Mouse (Mus musculus): ENCODE results near the gene 1700012B09Rik. TPM values are rescaled to one million over a fixed set of nuclear protein-coding genes. Genes with fewer than 3 reads are reported as not detected.

Gene 1700012B09Rik
- polyA plus RNA-seq, 1 experiment, result not detected

DNA sequence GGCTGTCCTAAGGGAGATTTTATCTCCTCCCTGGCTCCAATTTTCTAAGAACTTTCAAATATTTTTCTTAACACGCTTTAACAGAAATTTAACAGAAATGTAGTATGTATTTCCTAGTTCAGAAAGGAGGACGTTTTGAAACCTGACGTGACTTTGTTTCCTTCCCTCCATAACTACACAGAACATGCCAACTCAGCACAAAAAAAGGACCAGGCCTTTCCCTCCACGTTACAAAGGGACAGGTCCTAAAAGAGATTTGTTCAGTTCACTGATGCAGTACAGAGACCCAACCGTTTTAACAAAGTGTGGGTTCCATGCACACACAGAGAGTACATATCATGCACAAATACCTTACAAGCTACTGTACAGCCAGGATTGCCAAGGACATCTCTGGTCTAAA is 49.2 kb downstream of the 1700012B09Rik start:
- Histone ChIP-seq H3K4me3 (ENCODE audit: insufficient read depth, low read depth, low read length) (no peak overlapping the region), H3K27ac (ENCODE audit: insufficient read depth, low read depth, low read length) (no peak overlapping the region), H3K4me1 (ENCODE audit: control insufficient read depth, insufficient read depth, low read length) (peaks cover 4% of the 10 kb centered on the region; the same call in 1 of the 2 replicates)
- WGBS, result 77% methylated on average over 5 of the region's 5 CpGs
- TF ChIP-seq POLR2A (IDR thresholded peaks at IDR 0.05; ENCODE audit: insufficient read depth, low read depth, low read length) (no peak), CTCF (IDR thresholded peaks at IDR 0.05; ENCODE audit: insufficient read depth, low read depth, low read length) (no peak)

DNA sequence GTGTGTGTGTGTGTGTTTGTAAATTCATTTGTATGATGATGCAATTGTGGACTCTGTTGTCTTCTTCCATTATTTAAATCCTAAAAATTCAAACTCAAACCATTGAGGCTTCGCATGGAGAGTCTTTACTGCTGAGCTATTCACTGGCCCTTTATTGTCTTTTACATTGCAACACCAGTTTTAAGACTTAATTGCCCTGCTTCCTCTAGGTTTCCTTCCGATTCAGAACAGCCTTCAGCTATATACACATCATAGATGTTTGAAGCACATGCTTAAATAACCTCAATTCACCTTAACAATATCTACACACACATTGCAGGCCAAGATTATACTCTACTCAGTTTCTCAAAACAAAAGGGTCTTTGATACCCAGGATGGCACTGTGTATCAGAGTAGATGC is 50.4 kb downstream of the 1700012B09Rik start:
- TF ChIP-seq CTCF (IDR thresholded peaks at IDR 0.05; ENCODE audit: insufficient read depth, low read depth, low read length) (no peak), POLR2A (IDR thresholded peaks at IDR 0.05; ENCODE audit: insufficient read depth, low read depth, low read length) (no peak)
- Histone ChIP-seq H3K4me1 (ENCODE audit: control insufficient read depth, insufficient read depth, low read length) (peaks cover 4% of the 10 kb centered on the region; the same call in 1 of the 2 replicates), H3K4me3 (ENCODE audit: insufficient read depth, low read depth, low read length) (no peak overlapping the region), H3K27ac (ENCODE audit: insufficient read depth, low read depth, low read length) (no peak overlapping the region)
- 73% methylated on average over 2 of the region's 2 CpGs for WGBS

DNA sequence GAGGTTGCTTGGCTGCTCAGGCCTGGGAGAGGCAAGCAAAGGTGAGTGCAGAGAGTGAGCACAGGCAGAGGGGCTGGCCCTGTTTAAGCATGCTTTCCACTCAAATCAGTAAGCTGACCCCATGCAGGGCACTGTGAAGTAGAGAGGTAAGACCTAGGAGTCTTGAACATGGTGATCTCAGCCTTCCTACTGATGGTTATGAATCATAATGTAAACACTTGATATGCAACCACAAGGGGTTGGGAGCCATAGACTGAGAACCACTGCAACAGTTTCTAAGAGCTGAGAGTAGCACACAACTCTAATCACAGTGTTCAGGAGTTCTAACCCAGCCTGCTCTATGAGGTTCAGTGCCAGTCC is 52.5 kb downstream of the 1700012B09Rik start:
- H3K4me1 ChIP-seq (ENCODE audit: control insufficient read depth, insufficient read depth, low read length), result peaks cover 4% of the 10 kb centered on the region; the same call in 1 of the 2 replicates
- TF ChIP-seq CTCF (IDR thresholded peaks at IDR 0.05; ENCODE audit: insufficient read depth, low read depth, low read length), result no peak
- TF ChIP-seq POLR2A (IDR thresholded peaks at IDR 0.05; ENCODE audit: insufficient read depth, low read depth, low read length), result no peak
- H3K27ac ChIP-seq (ENCODE audit: insufficient read depth, low read depth, low read length), result no peak overlapping the region
- no peak overlapping the region for H3K4me3 ChIP-seq (ENCODE audit: insufficient read depth, low read depth, low read length)

DNA sequence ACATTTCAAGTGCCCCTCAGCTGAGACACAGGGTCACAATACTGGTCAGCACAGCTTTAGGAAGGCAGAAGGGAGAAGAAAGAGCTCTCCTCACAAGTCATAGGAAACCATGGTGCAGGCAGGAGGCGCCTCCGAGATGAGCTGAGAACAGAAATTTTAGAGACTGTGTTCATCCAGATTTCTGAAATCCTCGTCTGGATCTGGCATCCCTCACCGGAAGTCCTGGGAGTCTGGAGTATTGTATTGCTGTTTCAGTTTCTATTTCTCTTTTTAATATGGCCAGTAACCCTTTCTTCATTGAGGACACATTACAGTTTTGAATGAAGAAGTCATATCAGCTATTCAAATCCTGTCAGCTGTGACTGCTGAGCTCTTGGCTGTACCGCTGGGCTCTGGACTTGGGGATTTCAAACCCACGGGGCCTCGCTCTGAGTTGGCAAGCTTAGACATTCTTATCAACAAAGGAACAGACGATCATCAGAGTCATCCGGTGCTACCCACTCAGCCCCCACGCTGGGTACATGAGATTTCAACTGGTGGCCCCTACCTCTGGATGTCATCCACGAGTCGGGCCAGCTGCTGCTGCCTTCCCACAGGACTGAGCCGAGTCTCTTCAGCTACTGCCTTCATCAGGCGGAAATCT is 53.0 kb downstream of the 1700012B09Rik start:
- Histone ChIP-seq H3K27ac (ENCODE audit: insufficient read depth, low read depth, low read length) (no peak overlapping the region), H3K4me3 (ENCODE audit: insufficient read depth, low read depth, low read length) (no peak overlapping the region), H3K4me1 (ENCODE audit: control insufficient read depth, insufficient read depth, low read length) (peaks cover 4% of the 10 kb centered on the region; the same call in 1 of the 2 replicates)
- TF ChIP-seq POLR2A (IDR thresholded peaks at IDR 0.05; ENCODE audit: insufficient read depth, low read depth, low read length) (no peak), CTCF (IDR thresholded peaks at IDR 0.05; ENCODE audit: insufficient read depth, low read depth, low read length) (no peak)
- WGBS, result 42% methylated on average over 14 of the region's 14 CpGs

DNA sequence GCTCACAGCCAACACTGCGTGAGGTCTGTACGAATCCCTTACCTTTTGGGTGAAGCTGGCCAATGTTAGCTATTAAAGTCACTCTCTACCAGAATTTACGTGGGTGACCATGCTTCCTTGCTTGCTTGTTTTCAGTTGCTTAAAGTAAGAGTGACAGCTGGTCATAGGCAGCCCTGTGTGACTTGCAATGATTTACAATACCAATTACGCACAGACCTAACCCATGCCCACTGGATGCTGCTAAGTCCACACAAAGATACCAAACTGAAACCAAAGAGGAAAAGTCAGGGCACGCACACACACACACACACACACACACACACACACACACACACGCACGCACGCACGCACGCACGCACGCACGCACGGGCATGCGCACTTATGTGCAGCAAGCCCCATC is 55.6 kb downstream of the 1700012B09Rik start:
- Histone ChIP-seq H3K4me3 (ENCODE audit: insufficient read depth, low read depth, low read length) (no peak overlapping the region), H3K4me1 (ENCODE audit: control insufficient read depth, insufficient read depth, low read length) (peaks cover 4% of the 10 kb centered on the region; the same call in 1 of the 2 replicates), H3K27ac (ENCODE audit: insufficient read depth, low read depth, low read length) (no peak overlapping the region)
- TF ChIP-seq POLR2A (IDR thresholded peaks at IDR 0.05; ENCODE audit: insufficient read depth, low read depth, low read length) (no peak), CTCF (IDR thresholded peaks at IDR 0.05; ENCODE audit: insufficient read depth, low read depth, low read length) (no peak)
- 90% methylated on average over 15 of the region's 15 CpGs for WGBS

DNA sequence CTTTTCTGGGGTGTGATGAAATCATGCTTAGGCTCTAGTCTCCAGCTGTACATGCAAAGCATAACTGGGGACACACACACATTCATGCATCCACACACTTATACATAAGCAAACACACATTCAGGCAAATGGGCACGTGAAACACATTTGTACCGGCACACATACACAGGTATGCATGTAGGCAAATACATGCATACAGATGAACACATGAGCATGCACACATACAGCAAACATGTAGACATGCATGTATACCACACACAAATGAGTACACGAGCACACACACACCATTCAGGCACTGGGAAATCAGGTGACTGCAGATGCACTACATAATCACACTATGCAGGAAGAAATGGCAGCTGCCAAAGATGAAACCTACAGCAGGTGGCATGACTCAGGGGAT is 59.9 kb downstream of the 1700012B09Rik start:
- Histone ChIP-seq H3K27ac (ENCODE audit: insufficient read depth, low read depth, low read length) (no peak overlapping the region), H3K4me1 (ENCODE audit: control insufficient read depth, insufficient read depth, low read length) (peaks cover 1% of the 10 kb centered on the region), H3K4me3 (ENCODE audit: insufficient read depth, low read depth, low read length) (no peak overlapping the region)
- no peak for TF ChIP-seq POLR2A (IDR thresholded peaks at IDR 0.05; ENCODE audit: insufficient read depth, low read depth, low read length)
- TF ChIP-seq CTCF (IDR thresholded peaks at IDR 0.05; ENCODE audit: insufficient read depth, low read depth, low read length), result no peak
- WGBS, result 93% methylated on average over 3 of the region's 3 CpGs

Other genes with a start within 250 kb of the 1700012B09Rik start
- 84.9 TPM in 1 of 2 replicates, not detected in the other for gene Amotl1, start 126.0 kb downstream of the 1700012B09Rik start, polyA plus RNA-seq (2012; ENCODE audit: insufficient read depth, insufficient read length, low replicate concordance, missing spikeins)
- gene Piwil4, start 30.3 kb downstream of the 1700012B09Rik start, polyA plus RNA-seq (2012; ENCODE audit: insufficient read depth, insufficient read length, low replicate concordance, missing spikeins), result not detected in 2 replicates
- not detected in 2 replicates for gene Fut4, start 18.6 kb downstream of the 1700012B09Rik start, polyA plus RNA-seq (2012; ENCODE audit: insufficient read depth, insufficient read length, low replicate concordance, missing spikeins)
- not detected in 2 replicates for gene Mre11a, start 13.6 kb upstream of the 1700012B09Rik start, polyA plus RNA-seq (2012; ENCODE audit: insufficient read depth, insufficient read length, low replicate concordance, missing spikeins)
- gene Ankrd49, start 13.8 kb upstream of the 1700012B09Rik start, polyA plus RNA-seq (2012; ENCODE audit: insufficient read depth, insufficient read length, low replicate concordance, missing spikeins), result not detected in 2 replicates
- gene Gpr83, start 89.2 kb upstream of the 1700012B09Rik start, polyA plus RNA-seq (2012; ENCODE audit: insufficient read depth, insufficient read length, low replicate concordance, missing spikeins), result not detected in 2 replicates
- gene Izumo1r, start 132.9 kb upstream of the 1700012B09Rik start, polyA plus RNA-seq (2012; ENCODE audit: insufficient read depth, insufficient read length, low replicate concordance, missing spikeins), result not detected in 2 replicates